Mouse (Mus musculus) frontal cortex, adult 2 months (tissue): ENCODE measurements at regions not wholly inside any gene's neighbourhood (a gene's known extent, or its start where the extent isn't known, plus 50 kb on each side); places are given as distances from the start of the nearest gene placed in this dataset.

Experiments
- DNase-seq, 2 experiments: peaks; one replicate each; pipeline ENCODE4 v3.0.0; 2022; ENCODE audit warnings: low spot score in 1 of 2; ENCODE audit errors: extremely low spot score in 1 of 2

- no peak for DNase-seq
Measured at GRCm38 (mm10) chr13:71162952-71163351, 321.3 kb upstream of the Adamts16 start.

DNA sequence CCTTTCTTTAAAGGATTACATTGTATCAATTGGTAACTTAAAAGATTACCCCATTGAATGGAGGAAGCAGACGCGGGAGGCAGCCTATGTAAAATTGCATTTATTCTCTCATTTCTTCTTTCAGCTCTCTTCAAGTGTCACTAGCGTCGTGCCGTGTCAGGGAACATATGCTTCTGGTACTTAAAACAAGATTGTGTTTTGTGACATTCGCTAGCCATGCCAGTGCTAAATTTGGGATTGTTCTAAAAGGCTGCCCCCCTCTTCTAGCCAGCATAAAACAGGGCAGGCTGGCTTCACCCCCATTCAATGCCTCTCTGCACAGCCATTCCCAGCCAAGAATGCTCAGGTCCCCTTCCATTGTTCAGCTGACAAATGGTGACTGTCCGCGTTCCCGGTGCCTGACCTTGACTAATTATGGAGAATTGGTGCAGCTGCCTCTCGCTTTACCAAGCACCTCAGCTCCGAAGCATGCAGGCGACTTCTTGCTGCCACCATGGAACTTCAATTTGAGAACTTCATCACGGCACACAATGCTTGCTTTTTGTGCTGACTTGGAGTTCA, 316.8 kb upstream of the Adamts16 start:
- DNase-seq = no peak

GRCm38 (mm10) chr13:71157656-71158299, 316.2 kb upstream of the Adamts16 start:
- DNase-seq = no peak

- DNase-seq = no peak
Measured at GRCm38 (mm10) chr13:71150092-71150491, 308.5 kb upstream of the Adamts16 start.

GRCm38 (mm10) chr13:71149303-71149696, 307.7 kb upstream of the Adamts16 start:
- no peak for DNase-seq

DNA sequence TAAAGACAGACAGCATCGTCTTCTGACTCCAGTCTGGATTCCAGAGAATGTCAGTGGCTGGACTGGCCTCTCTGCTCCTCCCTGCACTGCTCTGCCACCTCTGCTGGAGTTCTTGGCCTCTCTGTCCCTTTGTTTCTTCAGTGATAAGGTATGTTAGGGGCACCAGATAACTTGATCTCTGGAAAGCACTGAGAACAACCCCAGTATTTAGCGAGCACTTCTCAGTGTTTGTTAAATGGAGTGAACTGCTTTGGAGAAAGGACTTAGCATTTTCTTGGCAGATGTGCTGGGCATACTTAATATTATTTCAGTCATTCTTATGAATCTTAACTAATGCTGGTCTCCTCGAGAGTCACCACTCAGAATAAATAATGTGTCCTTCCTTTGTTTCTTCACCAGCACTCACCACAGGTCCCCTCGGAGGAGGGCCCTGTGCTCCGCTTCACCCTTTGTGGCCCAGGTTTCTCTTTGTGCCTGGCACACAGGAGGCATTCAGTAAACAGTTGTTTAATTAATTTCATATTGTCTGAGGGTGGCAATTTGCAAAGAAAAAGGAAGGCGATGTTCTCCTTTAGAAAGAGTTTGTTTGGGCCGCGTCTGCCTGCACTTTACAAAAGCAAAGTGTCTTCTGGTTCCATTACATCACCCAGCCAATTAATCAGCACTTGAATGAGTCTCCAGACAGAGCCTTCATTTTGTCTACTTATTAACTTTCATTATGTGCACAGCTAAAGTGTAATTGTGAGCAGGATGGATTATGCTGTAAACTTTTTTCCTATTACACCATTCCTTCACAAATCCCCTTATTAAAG, 307.1 kb upstream of the Adamts16 start:
- DNase-seq = no peak

DNA sequence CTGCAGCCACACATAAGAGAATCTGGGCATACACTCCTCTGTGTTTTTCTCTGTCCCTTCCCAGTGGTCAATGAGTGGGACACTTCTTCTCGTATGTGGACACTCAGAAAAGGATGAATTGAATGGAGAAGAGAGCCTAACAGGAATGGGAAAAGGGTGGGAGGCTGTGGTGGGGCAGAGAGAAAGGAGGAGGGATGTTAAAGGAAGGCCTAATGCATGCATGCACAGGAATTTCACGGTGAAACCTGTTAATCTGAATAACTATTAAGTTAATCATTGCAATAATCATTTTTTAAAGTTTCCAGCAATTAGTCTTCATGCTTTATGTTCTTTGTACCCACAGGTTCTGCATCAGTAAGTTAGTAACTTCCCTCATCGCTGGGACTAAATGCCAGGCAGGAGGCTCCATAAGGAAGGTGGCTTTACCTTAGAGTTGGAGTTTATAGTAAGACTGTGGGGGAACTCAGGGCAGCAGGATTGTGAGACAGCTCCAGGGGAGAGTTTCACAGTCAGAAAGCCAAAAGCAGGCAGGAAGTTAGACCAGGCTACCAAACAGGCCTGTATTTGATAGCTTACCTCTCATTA, 305.3 kb upstream of the Adamts16 start:
- DNase-seq = no peak

DNA sequence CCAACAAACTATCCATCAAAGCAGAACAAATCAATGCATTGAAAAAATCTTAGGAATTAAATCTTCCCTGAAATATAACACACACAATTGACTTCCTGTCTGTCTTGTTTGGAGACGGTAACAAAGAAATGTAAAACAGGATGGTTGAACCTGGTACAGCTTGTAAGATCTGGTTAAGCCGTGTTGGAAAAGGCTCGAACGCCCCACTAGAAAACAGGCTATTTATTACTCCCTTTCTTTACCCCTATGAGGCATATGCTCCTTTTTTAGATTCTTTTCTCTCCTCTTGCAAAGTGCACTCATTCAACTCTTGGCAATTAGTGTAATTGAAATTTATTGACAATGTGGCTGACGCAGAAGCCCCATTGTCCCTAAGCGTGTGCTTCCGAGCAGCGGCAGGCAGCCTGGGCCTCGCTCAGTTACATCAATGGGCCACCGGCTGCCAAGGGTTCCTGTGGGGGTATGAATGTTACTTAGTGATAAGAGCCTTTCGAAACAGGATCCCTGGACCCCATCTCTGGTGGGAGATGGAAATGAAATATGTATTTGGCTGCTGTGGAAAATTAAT, 297.2 kb upstream of the Adamts16 start:
- DNase-seq = no peak

- no peak for DNase-seq
Measured at GRCm38 (mm10) chr13:71135940-71136632, 294.5 kb upstream of the Adamts16 start.

DNA sequence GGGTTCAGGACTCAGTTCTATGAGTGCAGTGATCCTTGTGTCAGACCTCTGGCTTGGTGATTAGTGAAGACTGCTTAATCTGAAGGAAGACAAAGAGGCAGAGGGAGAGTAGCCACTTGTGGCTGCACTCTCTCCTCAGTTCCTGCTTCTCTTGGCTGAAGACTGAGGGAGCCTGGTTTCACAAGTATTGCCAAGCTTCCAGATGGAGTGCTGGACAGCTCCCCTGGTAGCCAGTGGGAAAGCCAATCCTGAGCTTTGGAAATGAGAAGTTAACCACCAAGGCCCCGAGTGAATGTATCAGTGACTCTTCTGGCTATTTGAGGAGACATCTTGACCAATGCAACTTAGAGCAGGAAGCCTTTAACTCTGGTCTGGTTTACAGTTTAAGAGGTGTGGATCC, 279.9 kb upstream of the Adamts16 start:
- no peak for DNase-seq

- DNase-seq = no peak
Measured at GRCm38 (mm10) chr13:71108175-71108574, 266.6 kb upstream of the Adamts16 start.

DNA sequence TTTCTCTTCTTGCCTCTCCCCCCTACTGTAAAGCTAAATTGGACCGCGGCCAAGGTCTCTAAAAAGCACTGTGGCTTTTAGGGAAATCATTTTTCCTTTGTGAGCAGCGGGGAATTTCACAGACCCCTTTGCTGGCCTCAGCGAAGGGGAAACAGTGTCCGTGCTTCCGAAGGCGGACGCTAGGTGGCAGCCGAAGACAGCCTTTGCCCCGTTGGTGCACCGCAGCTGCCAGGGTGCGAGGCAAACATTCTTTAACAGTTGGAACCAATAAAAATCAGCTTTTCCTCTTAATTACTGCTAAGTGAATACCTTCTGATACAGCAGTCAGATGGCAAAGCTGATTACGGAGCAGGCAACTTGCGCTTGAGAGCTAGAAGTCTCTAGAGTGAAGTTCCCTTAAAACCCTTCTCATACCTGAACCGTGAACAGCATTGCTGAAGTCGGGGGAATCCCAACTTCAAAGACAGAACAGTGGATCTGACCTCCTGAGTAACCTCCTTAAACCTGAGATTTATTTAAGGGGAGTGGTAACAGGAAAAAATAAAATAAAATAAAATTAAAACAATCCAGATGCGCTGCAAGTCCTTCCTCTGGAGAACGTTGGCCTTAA, 263.7 kb upstream of the Adamts16 start:
- peak in 1 of 2 experiments; percentile 86 for DNase-seq

DNA sequence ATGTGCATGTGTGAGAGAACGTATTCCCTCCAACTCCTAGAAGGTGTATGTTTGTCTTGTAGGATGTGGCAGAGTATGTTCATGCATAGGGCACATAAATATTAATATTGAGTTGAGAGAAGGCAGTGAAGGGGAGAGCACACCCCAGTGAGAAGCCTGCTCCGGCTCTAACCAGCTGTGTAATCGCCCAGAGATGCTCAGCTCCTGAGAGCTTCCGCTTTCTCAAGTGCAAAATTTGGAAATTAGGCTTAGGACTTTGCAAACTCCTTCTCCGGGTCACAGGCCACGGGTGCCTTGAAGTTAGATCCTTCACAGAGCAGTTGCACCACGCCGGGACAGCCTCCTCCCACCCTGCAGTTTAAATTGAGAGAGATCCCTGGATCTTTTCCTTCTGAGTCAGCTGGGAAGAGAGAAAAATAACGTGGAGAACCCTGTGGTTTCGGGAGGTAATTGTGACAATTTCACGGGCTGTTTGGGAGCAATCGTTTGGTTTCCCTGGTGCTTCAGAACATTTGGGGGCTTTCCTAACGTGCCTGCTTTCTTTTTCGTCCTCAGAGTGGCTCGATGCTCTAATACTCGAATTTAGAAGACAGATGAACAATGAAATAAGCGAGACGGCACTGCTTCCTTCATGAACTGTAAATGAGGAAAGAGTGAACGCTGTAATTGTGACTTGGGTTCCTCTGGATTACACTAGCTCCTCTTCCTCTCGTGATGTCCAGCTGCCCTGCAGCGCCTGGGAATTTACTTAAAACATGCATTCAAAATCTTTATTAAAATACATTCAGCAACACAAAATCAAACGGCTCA, 263.0 kb upstream of the Adamts16 start:
- peak in 1 of 2 experiments; percentile 12 for DNase-seq

GRCm38 (mm10) chr13:71084301-71084700, 242.7 kb upstream of the Adamts16 start:
- DNase-seq = no peak

DNA sequence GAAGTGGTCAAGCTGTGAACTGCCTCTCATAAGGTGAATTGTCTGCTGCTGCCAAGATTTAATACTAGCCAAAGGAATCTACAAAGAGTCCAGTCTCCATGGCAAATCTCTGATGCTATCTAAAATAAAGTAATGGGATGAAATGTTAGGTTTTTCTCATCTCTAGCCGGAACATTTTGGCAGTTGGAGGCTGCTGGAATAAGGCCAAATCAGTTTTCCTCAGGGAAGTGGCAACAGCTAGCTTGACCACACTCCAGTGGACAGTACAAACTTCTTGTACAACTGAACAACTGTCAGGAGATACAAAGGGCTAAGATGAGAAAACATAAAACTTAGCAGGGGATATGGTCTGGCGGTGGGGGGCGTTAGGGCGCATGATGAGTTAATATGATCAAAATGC, 234.3 kb upstream of the Adamts16 start:
- no peak for DNase-seq

DNA sequence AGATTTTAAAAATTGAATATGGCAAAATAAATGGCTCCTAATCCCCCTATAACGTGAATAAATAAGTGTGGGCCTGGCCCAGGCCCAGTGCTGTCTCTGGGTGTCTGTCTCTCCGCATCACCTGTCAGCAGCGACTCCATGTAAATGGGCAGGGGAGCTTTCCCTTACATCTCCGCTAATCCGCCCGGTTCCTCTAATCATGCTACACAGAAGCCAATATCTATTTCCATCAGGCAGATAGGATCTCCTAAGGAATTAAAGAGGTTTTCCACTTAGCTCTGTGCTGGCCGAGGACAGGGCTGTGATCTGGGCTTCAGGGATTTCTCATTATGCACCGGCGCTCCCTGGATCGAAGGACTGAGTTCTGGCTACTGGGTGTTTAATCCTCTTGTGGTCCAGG, 232.4 kb upstream of the Adamts16 start:
- DNase-seq = no peak

GRCm38 (mm10) chr13:71068757-71069201, 227.2 kb upstream of the Adamts16 start:
- DNase-seq = no peak

- no peak for DNase-seq
Measured at GRCm38 (mm10) chr13:71068011-71068410, 226.4 kb upstream of the Adamts16 start.

DNA sequence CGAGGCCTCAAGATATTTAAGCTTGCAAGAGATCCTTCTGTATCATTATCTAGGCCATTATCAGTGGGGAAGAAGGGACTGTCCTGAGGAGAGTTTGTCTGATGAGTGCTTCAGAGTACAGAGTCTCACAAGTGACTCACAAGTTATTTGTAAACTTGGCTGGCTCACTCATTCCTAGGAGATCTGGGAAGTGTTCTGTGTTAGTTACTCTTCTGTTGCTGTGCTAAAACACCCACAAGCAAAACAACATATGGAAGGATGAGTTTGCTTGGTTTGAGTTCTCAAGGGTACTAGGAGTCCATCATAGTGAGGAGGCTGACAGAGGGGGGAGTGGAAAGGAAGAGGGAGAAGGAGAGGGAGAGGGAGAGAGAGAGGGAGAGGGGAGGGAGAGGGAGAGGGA, 224.0 kb upstream of the Adamts16 start:
- DNase-seq = peak in 1 of 2 experiments; percentile 35
